Mouse (Mus musculus): ENCODE results near the gene Mapk9.

DNA sequence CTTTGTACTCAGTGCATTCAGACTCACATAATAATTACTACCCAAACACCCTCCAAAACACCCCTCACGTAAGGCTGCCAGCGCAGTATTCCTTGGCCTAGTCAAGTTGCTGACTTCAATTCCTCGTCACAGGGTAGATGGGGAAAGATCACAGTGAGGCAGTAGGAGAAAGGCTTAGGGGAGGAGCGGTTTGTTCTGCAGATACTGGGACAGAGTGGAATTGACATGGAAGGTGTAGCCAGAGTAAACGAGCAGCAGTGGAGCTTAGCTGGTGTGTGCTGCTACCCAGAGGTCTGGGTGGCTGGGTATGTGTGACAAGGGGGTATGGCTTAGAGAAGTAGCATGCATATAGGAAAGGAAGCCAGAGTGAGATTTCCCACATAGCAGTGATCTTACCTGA is 20.8 kb downstream of the Mapk9 start:
- TF ChIP-seq E2F4 (IDR thresholded peaks at IDR 0.05; ENCODE audit: borderline replicate concordance, low read depth, low read length): no peak
- TF ChIP-seq ETS1 (IDR thresholded peaks at IDR 0.05; ENCODE audit: low read depth, low read length): no peak
- no peak for TF ChIP-seq CTCF (IDR thresholded peaks at IDR 0.05 in 2 of 3, conservative IDR thresholded peaks at IDR 0.05 in 1 of 3; ENCODE audit: control insufficient read depth in 1 of 3, insufficient read depth in 1 of 3, low read depth in 2 of 3, low read length in 3 of 3, poor library complexity in 1 of 3, severe bottlenecking in 1 of 3)
- TF ChIP-seq ZMIZ1 (IDR thresholded peaks at IDR 0.05; ENCODE audit: low read depth, low read length): no peak
- TF ChIP-seq SMC3 (IDR thresholded peaks at IDR 0.05; ENCODE audit: low read depth, low read length): no peak
- no peak for TF ChIP-seq POLR2A (IDR thresholded peaks at IDR 0.05; ENCODE audit: control insufficient read depth in 1 of 2, insufficient read depth in 1 of 2, low read depth in 1 of 2, low read length in 2 of 2, poor library complexity in 1 of 2)
- no peak for TF ChIP-seq TBP (IDR thresholded peaks at IDR 0.05; ENCODE audit: low read depth, low read length)
- TF ChIP-seq GATA1 (IDR thresholded peaks at IDR 0.05; ENCODE audit: low read depth, low read length): no peak
- no peak for TF ChIP-seq SIN3A (IDR thresholded peaks at IDR 0.05; ENCODE audit: low read length)
- TF ChIP-seq CHD1 (IDR thresholded peaks at IDR 0.05; ENCODE audit: low read depth, low read length): no peak
- no peak for TF ChIP-seq ZC3H11A (IDR thresholded peaks at IDR 0.05; ENCODE audit: low read depth, low read length)
- TF ChIP-seq TCF12 (IDR thresholded peaks at IDR 0.05; ENCODE audit: low read depth, low read length): no peak

Measured in MEL (cell line).